Mouse (Mus musculus): ENCODE results near the gene Frem1.

DNA sequence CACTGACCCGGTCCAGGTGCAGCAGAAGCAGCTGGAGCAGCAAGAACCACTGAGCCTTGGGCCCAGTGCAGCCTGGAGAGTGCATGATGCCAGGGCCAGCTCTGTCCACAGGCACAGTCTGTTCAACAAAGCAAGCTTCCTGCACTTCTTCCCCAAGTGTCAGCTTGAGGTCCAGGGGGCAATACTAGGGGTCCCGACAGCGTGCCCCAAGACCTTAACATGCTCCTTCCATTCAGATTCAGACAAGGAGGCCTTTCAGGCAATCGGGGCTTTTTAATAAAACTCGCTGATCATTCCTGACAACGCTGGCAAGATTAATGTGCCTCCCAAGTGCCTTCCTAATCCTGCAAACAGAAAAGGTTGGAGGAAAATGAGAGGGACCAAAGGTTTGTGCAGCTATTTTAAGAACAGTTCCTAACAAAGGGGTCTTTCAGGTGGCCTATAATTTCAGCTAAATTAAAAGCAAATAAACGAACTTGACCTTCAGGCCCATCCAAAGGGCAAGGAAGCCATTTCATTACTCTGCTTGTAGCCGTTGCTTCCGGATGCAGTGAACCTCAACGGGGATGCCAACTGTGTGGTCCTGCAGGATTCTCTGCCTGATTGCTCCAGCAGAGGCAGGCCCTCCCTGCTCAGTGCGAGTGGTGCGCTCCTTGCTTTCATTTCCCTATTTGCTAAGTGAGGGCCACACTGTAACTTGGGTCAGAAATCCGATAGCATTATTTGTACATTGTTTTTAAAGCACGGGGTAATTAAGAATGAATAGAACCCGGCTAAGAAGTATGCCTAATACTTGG is 31.2 kb downstream of the Frem1 start:
- TF ChIP-seq CTCF (conservative IDR thresholded peaks at IDR 0.05 in 1 of 2, IDR thresholded peaks at IDR 0.05 in 1 of 2; ENCODE audit: low read depth in 2 of 2, low read length in 2 of 2) (no peak), UBTF (IDR thresholded peaks at IDR 0.05; ENCODE audit: low read depth, low read length) (no peak), POLR2A (IDR thresholded peaks at IDR 0.05; ENCODE audit: low read depth, low read length) (no peak), BHLHE40 (IDR thresholded peaks at IDR 0.05; ENCODE audit: low read depth, low read length) (no peak), EP300 (IDR thresholded peaks at IDR 0.05; ENCODE audit: low read length) (no peak), ZMIZ1 (IDR thresholded peaks at IDR 0.05; ENCODE audit: low read depth, low read length) (no peak)

All from CH12.LX (cell line).